Mouse (Mus musculus) v-Abl transformed pro-B cells (cell line): ENCODE results near the gene Homer3.

ENCODE experiments used
- in situ Hi-C, 2 experiments: fragments of 400-800 bp; cut with MboI; formaldehyde crosslinking; loops; one replicate each; pipeline ENCODE4 v1.15.1; 2025; ENCODE audit not compliant: unreplicated experiment in 2 of 2

Homer3 gene

GRCm38 (mm10) chr8:70283136-70284077 lies 780 bp downstream of the Homer3 start:
- in situ Hi-C loops, result no loop called here

- in situ Hi-C loops, result no loop called here
Measured at GRCm38 (mm10) chr8:70284421-70284820, 1.8 kb downstream of the Homer3 start.

DNA sequence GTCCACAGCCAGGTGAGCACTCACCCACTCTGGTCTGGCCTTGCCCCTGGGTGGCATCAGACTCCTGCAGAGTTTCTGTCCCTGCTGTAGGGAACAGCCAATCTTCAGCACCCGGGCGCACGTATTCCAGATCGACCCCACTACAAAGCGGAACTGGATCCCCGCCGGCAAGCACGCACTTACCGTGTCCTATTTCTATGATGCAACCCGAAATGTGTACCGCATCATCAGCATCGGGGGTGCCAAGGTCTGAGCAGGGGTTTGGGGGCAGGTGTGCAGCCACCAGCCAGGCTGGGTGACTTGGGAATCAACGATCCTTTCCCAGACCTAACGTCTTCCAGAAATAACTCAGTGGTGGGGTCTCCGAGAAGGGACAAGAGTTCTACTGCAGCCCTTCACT lies 2.7 kb downstream of the Homer3 start:
- in situ Hi-C loops, result no loop called here

DNA sequence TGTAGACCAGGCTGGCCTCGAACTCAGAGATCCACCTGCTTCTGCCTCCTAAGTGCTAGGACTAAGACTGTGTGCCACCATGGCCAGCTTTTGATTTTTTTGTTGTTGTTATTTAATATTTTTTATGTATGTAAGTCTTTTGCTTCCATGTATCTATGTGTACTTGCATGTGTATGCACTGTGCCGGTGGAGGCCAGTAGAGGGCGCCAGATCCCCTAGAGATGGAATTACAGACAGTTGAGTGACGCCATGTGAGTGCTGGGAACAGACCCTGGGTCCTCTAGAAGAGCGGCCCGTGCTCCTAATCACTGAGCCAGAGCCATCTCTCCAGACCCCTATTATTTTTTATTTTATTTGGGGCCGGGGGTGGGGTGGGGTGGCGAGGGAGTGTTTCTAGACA lies 4.1 kb downstream of the Homer3 start:
- in situ Hi-C loops, result no loop called here

- in situ Hi-C loops, result no loop called here
Measured at GRCm38 (mm10) chr8:70293988-70294405, 11.4 kb downstream of the Homer3 start.

- in situ Hi-C loops, result no loop called here
Measured at GRCm38 (mm10) chr8:70300881-70301280, 18.3 kb downstream of the Homer3 start.

GRCm38 (mm10) chr8:70302358-70302890 lies 19.8 kb downstream of the Homer3 start, which contains the start of the genes Ddx49 and Cope:
Gene Ddx49, minus strand, starts transcription at chr8:70302489.
Gene Cope, plus strand, starts transcription at chr8:70302518.
- in situ Hi-C loops, result no loop called here

GRCm38 (mm10) chr8:70302901-70303300 lies 20.3 kb downstream of the Homer3 start:
- in situ Hi-C loops, result no loop called here

- in situ Hi-C loops, result loop anchor here in 1 of 2 experiments (5.0 kb wide), 1 partner anchor 33 kb away; no protein-coding TSS in a partner anchor
Measured at GRCm38 (mm10) chr8:70309311-70309710, 26.7 kb downstream of the Homer3 start.

DNA sequence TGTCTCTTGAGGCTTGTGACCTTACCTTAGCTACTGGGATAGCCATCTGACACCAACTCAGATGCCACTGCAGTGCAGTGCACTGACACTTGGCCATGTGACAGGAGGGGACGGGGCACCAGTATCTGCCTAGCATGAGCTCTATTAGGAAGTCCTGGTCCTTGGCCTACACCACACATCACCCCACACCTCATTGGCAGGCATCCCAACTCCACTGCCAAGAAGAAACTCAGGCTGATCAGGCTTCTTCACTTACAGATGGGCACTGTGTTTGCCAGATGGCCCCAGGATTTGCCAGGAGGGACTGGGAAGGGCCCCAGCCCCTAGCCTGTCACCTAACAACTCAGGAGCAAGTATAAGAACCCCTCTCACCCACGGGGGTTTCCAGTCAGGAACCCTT lies 30.8 kb downstream of the Homer3 start:
- in situ Hi-C loops, result no loop called here

DNA sequence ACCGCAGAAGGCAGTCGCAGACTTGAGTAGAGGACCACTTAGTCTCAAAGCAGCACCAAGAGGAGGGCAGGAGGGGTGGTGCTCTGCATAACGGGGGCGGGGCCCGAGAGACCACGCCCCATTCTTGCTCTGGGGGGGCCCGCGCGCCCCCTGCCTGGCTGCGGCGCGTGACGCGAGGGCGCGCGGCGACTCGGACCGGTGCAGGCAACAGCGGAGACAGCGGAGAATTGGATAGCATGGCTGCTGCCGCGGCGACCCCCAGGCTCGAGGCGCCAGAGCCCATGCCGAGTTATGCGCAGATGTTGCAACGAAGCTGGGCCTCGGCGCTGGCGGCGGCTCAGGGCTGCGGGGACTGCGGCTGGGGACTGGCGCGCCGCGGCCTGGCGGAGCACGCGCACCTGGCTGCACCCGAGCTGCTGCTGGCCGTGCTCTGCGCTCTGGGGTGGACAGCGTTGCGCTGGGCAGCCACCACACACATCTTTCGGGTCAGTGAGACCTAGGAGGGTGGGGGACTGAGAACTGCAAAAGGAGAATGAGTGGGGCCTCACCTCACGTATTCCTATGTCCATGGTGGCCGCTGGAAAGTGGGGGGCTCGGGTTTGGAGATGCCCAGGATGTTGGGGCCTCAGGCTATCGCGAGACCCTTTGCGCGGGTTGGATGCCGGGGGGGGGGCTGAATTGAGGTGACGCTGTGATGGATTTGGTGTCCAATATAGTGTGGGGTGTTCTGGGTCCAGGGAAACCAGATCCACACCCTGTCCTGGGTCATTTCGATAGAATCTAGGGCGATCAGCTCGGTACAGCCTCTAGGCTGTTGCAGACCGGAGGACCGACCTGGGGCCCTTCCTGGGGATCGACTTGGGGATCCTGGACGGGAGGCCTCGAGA lies 33.2 kb downstream of the Homer3 start, which contains the start of gene Cers1:
Gene Cers1 (plus strand): TSS at position 152 of the 887 bp plus-strand sequence.
- in situ Hi-C loops, result no loop called here

GRCm38 (mm10) chr8:70316511-70317504 lies 34.2 kb downstream of the Homer3 start:
- in situ Hi-C loops, result no loop called here

DNA sequence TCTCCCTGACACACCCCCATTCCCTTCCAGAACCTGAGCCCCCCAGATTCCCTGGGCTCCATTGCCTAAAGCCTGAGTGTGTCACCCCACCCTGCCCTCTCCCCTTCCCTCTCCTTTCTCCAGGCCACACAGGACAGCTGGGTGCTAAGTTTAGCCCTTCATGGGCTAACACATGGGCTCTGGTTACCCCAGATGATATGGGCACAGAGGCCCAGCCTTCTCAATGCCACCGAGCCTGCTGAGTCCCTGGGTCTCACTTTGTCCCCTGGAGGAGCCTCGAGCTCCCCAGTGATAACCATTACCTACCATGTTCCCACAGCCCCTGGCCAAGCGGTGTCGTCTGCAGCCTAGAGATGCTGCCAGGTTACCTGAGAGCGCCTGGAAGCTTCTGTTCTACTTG lies 35.2 kb downstream of the Homer3 start:
- in situ Hi-C loops, result no loop called here

- in situ Hi-C loops, result no loop called here
Measured at GRCm38 (mm10) chr8:70323716-70324115, 41.1 kb downstream of the Homer3 start.

- in situ Hi-C loops, result no loop called here
Measured at GRCm38 (mm10) chr8:70327512-70327911, 44.9 kb downstream of the Homer3 start.

DNA sequence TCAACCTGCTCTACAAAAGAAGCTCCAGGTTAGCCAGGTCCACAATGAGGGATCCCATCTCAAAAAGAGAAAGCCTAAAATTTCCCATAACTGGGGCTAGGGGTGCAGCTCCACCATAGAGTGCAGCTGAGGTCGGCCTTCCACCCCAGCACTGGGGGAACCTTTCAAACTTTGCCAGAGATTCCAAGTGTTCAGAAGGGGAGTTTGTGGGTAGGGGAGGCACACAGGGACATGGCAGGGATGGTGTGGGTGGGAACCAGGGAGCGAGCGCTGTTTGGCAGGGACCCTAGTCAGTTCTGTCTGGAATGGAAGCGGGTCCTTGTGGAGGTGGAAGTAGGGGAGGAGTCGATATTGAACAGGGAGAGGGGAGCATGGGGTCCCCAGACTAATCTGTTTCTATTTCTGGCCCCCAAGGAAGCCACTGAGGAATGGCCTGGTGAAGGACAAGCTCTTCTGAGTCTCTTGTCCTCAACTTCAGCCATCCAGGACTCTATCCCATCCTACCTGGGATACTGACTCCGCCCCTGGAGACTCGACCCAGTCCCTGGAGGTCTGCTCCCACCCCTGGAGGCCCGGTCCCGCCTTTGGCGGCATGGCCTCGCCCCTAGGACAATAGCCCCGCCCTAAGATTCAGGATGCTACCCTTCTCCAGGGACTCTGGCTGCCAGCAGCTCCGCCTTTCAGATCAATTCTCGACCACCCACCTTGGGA lies 46.7 kb downstream of the Homer3 start, which contains the start of gene Gdf1:
Gene Gdf1 (plus strand): TSS at position 694 of the 711 bp plus-strand sequence.
- in situ Hi-C loops, result no loop called here

GRCm38 (mm10) chr8:70329835-70330740 lies 47.5 kb downstream of the Homer3 start:
- in situ Hi-C loops, result no loop called here
